Mouse (Mus musculus) hindlimb bud, embryonic 11.5 days (tissue): ENCODE measurements around the gene Selenom.

Experiments used
- DNase-seq: peaks from one replicate; pipeline ENCODE4 v3.0.0-alpha.2; 2012; ENCODE audit warnings: low read depth, low spot score; ENCODE audit errors: extremely low spot score

The Selenom gene

GRCm38 (mm10) chr11:3546242-3546562 is 31.7 kb downstream of the Selenom start:
- DNase-seq: no peak

- DNase-seq: no peak
Measured at GRCm38 (mm10) chr11:3547047-3547446, 32.6 kb downstream of the Selenom start.

DNA sequence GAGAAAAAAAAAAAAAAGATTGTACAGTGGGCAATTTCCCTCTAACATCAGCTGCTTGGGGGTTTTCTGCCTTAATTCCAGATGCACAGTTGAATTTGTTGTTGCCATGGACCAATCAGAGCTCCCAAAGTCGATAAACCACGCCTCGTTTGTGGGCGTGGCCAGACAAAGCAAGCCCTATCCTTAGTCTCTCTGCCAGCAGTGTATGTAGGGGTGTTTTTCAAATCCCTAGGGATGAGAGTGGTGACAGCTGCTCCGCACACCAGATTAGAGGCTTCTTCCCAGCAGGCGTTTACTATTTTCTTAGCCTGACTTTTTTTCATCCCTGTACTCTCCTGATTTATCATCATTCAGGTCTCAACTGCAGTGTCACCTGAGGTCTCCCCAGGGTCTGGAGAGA is 33.5 kb downstream of the Selenom start:
- no peak for DNase-seq

GRCm38 (mm10) chr11:3548564-3549295 is 34.2 kb downstream of the Selenom start:
- no peak for DNase-seq

DNA sequence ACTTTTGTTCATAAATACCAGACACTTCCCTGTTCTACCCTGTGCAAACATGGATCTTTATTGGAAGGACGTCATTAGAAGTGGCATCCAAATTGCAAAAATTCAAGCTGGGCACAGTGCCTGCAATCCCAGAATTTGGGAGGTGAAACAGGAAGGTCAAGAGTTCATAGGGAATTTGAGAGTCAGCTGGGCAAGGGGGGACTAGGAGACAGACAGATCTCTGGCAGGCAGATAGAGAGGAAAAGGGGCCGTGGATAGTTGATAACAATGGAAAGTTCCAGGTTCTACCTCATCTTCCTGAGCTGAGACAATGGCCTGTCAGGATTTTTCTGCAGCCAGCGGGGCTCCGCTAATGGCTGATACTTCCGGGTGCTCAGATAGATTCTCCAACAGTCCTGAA is 35.3 kb downstream of the Selenom start:
- no peak for DNase-seq

- no peak for DNase-seq
Measured at GRCm38 (mm10) chr11:3554976-3555375, 40.5 kb downstream of the Selenom start.

GRCm38 (mm10) chr11:3557852-3558251 is 43.4 kb downstream of the Selenom start:
- no peak for DNase-seq

- no peak for DNase-seq
Measured at GRCm38 (mm10) chr11:3560202-3560601, 45.7 kb downstream of the Selenom start.

- no peak for DNase-seq
Measured at GRCm38 (mm10) chr11:3563853-3564252, 49.4 kb downstream of the Selenom start.

DNA sequence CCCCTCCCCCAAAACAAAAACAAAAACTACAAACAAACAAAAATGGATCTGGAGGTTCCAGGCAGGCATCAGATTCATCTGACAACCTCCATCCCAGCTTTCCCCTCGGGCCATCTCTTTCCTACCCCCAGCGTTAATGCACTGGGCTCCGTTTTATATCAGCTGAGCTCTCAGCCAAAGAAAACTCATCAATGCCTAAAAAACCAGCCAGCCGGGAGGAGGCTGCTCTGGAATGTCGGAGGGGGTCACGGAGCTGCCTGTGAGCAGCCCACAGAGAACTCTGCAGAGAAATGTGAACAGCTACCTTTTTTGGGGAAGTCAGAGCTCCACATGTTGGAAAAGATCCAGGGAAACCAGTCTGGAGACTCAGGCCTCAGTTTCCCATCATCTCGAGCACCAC is 50.0 kb downstream of the Selenom start:
- no peak for DNase-seq

DNA sequence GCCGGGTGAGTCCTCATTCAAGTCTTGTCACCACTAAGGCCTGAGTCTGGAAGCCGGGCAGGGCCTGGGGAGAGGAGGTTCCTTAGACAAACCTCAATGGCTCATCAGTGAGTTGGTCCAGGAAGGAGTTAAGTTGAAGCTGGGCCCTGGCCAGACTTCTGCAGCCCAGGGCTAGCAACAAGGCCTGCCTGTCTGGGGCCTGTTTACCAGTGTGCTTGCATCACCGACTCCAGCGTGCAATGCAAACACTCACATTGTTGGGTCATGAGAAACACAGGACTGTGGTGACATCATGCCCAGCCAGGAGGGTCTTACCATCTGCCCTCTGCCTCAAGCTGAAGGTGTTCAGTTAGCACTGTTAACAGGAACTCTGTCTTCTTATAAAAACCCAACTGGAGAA is 51.5 kb downstream of the Selenom start:
- DNase-seq: no peak
